Mouse (Mus musculus) bone marrow macrophage, adult 2 months (primary cell): ENCODE data around the gene Gpatch8.

Source experiments
- CTCF ChIP-seq: IDR thresholded peaks from 2 replicates; pipeline ENCODE4 v1.5.1; 2012; ENCODE audit warnings: low read depth, mild to moderate bottlenecking, low read length, moderate library complexity
- POLR2A ChIP-seq: IDR thresholded peaks from 2 replicates; pipeline ENCODE4 v1.6.1; 2012; ENCODE audit warnings: mild to moderate bottlenecking, low read depth, low read length, borderline replicate concordance

- TF ChIP-seq CTCF = no peak
- TF ChIP-seq POLR2A = no peak
Measured at GRCm38 (mm10) chr11:102552051-102552450, 4.1 kb downstream of the Gpatch8 start.
